Mouse (Mus musculus): ENCODE measurements around the gene Mrpl53.

The Mrpl53 gene

DNA sequence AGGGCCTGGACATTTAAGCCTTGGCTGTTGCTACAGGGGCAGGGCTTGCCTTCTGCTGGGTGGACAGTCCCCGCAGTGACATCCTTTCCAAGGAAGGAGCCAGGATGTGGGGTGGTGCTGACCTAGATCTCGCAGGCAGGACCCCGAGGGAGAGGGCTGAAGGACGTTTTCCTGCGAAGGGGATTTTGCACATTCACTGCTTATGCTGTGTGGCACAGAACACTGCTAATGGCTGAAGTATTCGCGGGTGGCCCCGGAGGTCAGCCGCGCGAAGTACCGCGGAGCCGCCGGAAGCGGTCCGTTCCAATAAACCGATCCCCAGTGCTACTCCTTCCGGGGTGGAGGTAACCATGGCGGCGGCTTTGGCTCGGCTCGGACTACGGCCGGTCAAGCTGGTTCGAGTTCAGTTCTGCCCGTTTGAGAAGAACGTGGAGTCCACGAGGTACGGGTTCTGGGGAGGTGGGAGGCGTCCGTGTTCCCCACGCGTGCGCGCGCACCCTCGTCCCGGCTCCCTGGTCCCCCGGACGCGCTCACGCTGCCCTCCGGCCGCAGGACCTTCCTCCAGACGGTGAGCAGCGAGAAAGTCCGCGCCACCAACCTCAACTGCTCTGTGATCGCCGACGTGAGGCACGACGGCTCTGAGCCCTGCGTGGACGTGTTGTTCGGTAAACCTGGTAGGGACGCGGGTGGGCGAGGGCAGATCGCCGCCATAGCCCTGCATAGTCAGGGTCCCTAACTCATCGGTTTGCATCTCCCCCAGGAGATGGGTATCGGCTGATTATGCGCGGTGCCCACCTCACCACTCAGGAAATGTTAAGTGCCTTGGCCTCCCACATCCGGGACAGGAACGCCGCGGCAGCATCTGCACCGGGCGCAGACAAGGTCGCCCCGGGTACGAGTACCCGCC lies at the start of gene Mrpl53:
Gene Mrpl53, plus strand, starts transcription at position 279 of the 907 bp plus-strand sequence.
- DNase-seq, result peak; percentile 83

- no peak for DNase-seq
These were observed 42.8 kb upstream of the Mrpl53 start for GRCm38 (mm10) chr6:83065995-83066394.

DNA sequence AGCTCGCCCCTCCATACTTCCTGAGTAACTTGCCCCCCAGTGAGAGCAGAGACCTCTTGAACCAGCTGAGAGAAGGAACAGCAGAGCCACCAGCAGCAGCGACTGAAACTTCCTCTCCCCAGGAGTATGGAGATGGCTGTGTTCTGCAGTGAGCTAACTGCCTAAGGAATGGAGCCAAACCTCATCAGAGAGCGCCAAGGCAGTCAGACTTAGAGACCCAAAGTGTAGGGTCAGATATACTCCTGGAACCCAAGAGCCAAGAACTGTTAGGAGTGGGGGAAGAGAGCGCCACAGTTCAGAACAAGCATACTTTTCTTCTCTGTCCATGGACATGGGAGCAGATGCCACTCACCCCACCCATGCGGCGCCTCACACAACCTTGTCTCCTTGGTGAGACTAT lies 42.4 kb upstream of the Mrpl53 start:
- DNase-seq, result no peak

- no peak for DNase-seq
These were observed 40.6 kb upstream of the Mrpl53 start for GRCm38 (mm10) chr6:83068221-83068620.

- no peak for DNase-seq
These were observed 39.9 kb upstream of the Mrpl53 start for GRCm38 (mm10) chr6:83068706-83069487.

- DNase-seq, result no peak
These were observed 39.2 kb upstream of the Mrpl53 start for GRCm38 (mm10) chr6:83069488-83070246.

DNA sequence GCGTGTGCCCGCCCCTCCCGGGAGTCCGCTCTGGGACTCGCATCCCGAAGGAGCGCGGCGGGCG lies 38.8 kb upstream of the Mrpl53 start, which contains the start of gene Tlx2:
Gene Tlx2, minus strand, starts transcription at position 47 of the 64 bp plus-strand sequence.
- no peak for DNase-seq

GRCm38 (mm10) chr6:83070311-83071219 lies 38.3 kb upstream of the Mrpl53 start:
- peak; percentile 18 for DNase-seq

DNA sequence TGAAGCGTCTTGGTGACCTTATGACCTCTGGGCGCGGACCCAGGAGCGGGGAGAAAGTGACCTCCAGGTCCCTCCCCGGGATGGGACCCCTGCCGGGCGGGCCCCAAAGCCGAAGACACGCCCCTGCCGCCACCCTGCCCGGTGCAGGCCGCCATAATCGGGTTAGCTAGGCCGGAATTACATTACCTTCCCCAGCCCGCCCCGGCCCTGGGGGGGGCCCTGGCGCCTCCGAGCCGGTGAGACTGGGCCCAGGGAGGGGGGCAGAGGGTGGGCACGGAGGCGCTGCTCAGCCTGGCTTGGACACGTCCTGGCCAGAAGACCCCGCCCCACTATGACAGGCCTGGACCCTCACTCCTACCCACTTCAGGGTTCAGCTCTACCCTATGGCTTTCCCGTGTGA lies 37.6 kb upstream of the Mrpl53 start:
- DNase-seq, result no peak

GRCm38 (mm10) chr6:83074979-83075378 lies 33.9 kb upstream of the Mrpl53 start:
- no peak for DNase-seq

GRCm38 (mm10) chr6:83077630-83078323 lies 31.1 kb upstream of the Mrpl53 start, which contains the start of gene Pcgf1:
Pcgf1 (plus strand) TSS chr6:83077869.
- DNase-seq, result peak; percentile 24

DNA sequence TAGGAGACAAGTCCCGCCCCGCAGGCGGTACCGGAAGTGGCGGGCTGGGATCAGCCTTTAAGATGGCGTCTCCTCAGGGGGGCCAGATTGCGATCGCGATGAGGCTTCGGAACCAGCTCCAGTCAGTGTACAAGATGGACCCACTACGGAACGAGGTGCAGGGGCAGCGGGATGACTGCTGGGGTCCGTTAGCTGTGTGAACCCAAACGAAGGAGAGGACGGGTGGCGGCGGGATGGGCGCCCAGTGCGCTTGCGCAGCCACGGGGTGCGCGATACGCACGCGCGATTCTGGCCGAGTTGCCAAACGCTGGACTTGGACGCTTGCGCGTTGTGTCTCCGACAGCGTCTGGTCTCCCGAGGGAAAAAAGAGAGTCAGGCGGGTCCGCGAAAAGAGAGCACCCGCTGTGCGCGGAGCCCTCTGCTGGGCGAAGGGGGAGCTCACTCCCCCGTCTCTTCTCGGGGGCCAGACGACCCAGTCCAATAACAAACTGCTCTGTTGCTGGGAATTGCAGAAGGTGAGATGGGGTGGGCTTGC lies 30.4 kb upstream of the Mrpl53 start:
- peak; percentile 100 for DNase-seq

DNA sequence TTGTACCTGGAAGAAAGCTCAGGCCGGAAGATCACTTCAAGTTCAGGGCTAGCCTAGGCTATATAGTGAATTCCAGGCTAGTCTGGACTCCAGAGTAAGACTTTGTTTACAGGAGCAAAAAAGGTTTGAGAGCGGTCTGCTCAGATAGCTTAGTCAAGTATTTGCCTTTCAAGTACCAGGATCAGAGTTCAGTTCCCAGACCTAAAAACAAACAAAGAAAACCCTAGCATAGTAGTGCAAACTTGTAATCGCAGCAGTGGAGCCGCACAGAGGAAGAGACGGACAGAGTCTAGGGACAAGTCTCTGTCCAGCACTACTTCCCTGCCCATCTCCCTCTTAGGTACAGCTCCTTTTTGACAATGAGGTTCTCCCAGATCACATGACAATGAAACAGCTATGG lies 28.6 kb upstream of the Mrpl53 start:
- no peak for DNase-seq

DNA sequence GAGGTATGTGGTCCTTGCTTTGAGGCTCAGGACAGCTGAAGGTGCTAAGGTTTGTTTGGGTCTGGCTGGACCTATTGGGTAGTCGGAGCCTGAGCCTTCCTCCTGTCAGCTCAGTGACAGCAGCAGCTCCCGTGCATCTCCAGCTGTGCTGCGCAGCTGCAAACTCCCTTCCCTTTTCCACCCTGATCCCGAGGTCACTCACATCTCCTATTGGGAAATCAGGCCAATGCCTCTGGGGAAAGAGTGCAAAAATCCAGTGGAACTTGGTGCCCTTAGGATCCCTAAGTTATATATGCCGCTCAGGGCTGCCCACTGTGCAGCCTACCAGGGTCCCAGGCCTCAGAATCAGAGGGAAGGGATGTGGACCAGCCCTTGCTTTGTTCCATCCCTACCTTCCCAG lies 25.3 kb upstream of the Mrpl53 start:
- no peak for DNase-seq

- DNase-seq, result no peak
These were observed 24.4 kb upstream of the Mrpl53 start for GRCm38 (mm10) chr6:83084477-83084876.

DNA sequence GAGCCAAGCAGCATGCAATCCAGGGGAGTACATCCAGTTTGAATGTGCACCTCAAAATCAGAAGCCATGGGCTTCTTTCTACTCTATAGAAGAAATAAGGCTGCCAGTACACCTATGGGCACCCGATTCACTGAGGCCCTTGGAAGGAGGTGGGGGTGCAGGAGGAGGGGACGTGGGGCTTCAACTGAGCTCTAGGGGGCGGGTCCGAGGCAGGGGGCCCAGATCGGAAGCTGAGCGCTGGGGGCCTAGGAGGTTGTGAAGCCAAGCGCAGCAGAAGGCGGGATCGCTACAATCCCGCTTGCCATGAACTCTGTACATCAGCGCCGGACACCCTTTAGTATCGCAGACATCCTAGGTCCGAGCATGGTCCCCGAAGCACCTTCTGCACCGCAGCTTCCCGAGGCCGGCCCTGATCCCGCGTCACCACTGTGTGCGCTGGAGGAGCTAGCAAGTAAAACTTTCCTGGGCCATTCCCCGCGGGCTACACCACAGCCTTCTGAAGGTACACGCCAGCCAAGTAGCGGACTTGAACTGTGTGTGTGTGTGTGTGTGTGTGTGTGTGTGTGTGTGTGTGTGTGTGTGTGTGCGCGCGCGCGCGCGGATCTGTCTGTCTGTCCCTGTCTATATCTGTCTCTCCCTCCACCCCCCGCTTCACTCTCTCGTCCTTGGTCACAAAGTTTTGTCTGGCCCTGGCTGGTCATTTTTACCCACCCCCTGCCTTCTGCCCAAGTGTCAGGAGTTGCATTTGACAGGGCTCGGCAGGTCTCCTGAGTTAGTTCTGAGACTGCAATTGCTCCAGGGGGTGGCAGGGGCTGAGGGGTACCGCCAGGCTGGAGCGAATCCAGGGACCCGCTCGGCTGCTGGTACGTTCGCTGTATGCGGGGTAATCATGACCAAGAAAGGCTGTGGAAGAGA lies 22.5 kb upstream of the Mrpl53 start, which contains the start of gene Lbx2:
Gene Lbx2, plus strand, starts transcription at position 247 of the 915 bp plus-strand sequence.
- DNase-seq, result no peak

DNA sequence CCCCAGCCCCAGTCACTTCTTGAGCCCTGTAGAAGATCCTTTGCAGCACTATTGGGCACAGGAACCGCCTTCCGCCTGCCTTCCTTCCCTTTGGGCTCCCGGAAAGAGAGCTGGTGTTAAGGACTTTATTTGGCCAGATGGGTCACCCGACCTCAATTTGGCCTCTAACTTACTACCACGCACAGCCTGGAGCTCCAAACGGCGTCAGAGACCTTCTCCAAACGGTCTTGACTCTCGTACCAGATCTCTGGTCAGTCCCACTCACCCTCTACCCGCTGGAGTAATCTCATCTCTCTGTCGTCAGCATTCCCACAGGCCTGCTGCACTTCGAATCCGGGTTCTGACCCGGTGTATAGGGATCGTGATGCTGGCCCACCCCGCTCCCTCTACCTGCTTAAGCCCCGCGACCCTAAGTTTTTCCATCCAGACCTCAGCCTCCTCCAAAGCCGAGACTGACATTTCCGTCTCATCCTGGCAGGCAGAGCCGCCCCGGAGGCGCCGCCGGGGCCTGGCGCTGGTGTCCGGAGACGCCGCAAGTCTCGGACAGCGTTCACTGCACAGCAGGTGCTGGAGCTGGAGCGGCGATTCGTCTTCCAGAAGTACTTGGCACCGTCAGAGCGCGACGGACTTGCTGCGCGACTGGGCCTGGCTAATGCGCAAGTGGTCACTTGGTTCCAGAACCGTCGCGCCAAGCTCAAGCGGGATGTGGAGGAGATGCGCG lies 21.5 kb upstream of the Mrpl53 start:
- peak; percentile 28 for DNase-seq

- no peak for DNase-seq
These were observed 20.9 kb upstream of the Mrpl53 start for GRCm38 (mm10) chr6:83087926-83088260.

GRCm38 (mm10) chr6:83092416-83093127 lies 16.3 kb upstream of the Mrpl53 start:
- DNase-seq, result peak; percentile 46

Measured in lung, postnatal 14 days (tissue).